Mouse (Mus musculus) embryo, embryonic 11 days (tissue): ENCODE data around the gene Rbm47.
A peak's percentile ranks its signal among the peaks of the same experiment; 100 is the strongest.

Experiments
- DNase-seq: peaks from one replicate; pipeline ENCODE4 v3.0.0-alpha.2; 2015

The Rbm47 gene

DNA sequence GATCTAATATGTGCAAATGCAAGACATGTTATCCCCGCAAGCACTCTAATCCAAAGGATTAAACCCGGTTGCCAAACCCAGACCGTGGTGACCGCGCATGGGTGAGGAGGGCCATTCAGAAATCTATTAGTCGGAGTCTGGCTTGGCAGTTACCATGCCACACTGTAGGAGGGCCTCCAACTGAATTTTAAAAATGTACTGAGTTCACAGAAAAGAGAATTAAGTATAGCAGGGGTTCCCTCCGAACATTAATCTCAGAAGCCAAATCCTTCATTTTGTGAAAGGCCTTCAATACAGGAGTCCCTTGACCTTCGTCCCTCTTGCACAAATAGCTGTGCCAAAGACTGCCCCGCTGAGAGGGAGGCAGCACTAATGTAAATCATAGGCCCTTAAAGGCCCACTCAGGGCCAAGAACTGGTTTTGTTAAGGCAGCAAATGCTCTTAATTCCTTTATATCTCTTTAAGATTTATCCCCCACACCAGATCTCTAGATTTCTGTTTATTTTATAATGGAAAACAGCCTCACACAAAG is 16.4 kb downstream of the Rbm47 start:
- no peak for DNase-seq

DNA sequence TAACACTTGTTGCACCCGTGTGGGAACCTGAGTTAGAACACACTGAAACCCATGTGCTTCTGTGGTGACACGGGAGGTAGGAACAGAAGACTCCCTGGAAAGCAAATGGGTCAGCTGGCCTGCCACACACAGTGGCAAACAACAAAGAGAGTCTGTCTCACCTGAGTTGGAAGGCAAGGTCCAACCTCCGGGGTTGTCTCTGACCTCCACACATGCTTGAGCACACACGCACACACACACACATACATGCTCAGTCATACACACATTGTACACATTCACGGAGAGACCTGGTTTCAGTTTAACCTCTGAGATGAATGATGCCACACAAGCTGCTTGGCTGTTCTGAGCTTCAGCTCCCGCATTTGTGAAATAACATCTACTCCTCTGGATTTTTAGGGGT is 18.3 kb downstream of the Rbm47 start:
- no peak for DNase-seq

DNA sequence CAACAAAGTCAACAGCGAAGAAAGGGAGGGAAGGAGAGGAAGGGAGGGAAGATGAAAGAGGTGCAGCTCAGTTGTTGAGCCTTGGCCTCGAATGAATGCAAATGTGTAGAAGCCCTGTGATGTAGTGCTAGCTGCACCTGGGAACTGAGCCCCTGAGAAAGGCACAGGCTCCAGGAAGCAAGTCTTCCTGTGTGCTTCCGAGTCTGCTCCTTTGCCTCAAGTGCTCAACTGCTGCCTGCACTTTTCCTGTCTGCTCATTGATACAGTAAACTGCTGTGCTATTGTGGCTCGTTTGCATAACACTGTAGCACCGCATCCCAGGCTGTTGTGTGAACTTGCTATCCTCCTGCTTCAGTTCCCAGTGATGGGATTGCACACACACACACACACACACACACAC is 19.4 kb downstream of the Rbm47 start:
- DNase-seq, result no peak

DNA sequence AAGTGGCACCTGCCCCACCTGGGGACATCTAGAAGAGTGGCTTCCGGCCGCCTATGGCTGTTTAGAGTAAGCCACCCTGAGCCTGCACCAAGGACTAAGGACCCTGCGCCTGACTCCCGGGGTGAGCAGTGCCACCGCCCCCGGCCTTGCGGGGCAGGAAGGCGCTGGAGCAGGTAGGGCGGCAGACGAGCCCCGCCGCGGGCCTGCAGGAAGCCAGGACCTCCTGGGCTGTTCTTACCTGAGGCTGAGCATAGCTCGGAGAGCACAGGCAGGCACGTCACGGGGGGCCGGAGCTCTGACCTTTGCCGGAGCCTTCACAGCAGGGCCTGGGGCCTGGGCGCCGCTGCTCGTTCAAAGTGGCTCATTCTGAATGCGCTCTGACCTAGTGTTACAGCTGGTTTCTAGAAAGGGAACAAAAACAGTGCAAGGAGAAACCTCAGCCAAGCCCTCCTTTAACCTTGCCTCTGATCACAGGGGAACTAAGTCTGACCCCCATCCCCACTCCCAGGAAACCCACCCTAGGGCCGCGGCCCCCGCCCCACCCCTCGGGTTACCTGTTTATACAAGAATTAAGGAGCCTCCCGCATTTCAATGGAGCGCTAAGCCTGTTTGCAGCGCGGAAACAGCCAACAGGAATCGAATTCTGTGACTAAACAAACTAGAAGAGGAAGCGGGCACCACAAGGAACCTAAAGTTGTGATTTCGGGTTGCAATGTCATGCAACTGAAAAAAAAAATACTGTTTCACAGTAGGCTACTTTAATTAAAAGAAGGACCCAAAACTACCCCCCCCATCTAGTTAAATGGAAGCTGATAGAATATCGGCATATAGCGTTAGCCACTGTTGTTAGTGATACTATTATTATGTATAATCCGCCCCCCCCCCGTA is 21.4 kb downstream of the Rbm47 start:
- DNase-seq, result peak; percentile 56

DNA sequence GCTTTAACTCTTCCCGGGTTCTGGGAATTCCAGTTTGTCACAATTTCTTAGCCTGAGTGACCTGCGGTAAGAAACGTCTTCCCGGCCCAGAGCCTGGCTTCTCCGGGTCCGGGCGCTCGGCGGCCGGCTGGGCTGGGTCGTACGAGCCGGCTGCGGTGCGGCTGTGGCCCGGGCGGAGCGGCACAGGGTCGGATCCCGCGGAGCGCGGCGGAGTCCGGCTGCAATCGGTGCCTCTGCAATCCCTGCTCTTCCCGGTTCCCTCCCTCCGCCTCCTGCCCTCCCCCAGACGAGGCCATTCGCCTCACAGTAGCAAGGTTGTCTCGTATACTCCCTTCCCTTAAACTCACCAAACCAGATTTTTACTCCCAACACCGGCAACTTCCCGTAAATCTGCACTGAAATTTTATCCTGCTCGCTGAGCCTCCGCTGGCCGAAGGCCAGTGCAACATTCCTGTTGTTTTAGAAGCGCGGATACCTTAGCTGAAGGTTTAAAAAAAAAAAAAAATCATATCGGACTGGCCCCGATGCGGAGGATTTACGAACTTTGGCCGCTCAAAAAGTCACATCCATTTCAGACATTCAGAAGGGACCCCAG is 22.1 kb downstream of the Rbm47 start:
- peak; percentile 70 for DNase-seq

DNA sequence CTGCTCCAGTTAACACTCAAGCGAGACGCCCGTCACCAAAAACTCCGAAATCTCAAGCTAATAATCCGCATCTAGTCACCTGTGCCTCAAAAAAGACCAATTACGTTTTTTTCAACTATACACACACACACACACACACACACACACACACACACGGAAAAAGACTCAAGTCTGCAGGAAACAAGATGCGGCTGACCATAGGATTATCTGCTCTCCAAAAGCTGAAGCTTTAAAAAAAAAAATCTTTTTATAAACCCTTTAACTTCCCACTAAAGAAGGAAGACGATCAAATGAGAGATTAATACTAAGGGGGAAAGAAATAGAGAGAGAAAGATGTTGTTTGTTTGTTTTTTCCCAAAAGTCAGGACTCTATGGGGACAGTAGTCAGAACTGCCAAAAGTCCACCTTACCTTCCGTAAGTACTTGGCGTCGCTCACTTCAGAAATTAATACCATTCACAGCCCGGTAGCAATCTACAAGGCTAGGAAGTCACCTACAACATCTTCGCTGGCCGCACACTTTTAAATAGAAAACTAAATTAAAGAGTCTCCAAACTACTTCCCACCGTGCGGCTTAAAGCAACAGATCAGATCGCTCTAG is 22.7 kb downstream of the Rbm47 start:
- DNase-seq, result peak; percentile 44

DNA sequence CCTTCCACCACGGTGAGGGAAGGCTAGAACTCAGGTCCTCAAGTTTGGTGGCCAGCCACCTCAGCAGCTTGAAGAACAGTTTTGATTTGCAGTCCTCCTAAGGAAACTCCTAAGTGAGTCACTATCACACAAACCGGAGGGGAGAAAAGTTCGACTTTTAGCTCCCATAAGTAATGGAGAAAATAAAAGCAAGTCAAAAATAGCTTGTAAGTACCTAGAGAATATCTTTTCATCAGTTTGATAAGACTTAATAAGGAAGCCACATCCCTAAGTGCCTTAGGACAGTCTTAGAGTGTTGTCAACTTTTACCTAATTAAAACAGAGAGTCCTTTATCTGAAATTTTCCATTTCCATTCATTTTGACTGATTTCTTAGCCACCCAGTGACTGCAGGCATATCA is 23.3 kb downstream of the Rbm47 start:
- DNase-seq, result no peak

DNA sequence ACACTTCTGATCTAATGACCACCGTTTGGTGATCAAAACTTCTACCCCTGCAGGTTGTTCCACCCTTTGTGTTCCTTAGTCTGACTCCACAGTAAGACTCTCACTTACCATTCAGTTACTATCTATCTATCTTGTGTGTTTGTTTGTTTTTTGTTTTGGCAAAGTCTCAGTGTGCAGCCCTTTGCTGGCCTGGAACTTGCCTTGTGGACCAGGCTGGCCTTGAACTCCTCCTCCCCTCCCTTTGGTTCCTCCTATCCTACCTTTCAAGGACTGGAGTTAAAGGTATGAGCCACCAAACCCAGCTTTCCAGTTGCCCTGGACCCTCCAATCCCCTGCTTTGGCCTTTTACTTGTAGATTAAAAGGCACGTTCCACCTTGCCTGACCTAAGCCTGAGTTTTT is 23.8 kb downstream of the Rbm47 start:
- DNase-seq, result no peak

DNA sequence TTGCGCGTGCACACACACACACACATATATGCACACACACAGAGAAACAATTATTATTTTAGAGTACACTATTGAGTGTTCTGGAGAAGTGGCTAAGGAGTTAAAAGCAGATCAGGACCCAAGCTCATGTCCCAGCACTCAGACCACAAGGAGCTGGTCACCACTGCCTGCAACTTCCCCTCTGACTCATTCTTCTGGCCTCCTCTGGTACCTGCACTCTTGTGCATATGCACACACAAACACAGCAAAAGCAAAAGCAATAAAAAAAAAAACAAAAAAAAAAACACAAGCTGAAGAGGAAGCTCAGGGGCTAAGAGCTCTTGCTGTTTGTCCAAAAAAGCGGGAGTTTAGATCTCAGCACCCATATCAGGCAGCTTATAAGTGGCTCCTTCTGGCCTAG is 25.6 kb downstream of the Rbm47 start:
- DNase-seq, result no peak

DNA sequence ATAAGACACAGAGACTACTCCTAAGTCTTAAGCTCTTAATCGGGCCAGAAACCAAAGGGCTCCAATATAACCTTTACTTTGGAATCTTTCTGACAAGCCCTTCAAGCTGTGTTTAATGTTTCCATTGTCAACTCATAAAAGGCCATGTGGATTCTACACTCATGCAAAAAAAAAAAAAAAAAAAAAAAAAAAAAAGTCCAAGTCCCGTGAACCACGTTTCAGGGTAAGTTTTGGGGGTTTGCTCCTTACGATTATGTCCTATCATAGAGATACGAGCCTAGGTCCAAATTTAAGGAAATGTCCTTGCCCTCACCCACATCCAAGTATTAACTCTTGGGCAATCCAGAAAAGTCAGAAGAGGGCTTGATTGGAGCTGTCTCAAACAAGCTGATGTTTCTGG is 27.3 kb downstream of the Rbm47 start:
- no peak for DNase-seq

DNA sequence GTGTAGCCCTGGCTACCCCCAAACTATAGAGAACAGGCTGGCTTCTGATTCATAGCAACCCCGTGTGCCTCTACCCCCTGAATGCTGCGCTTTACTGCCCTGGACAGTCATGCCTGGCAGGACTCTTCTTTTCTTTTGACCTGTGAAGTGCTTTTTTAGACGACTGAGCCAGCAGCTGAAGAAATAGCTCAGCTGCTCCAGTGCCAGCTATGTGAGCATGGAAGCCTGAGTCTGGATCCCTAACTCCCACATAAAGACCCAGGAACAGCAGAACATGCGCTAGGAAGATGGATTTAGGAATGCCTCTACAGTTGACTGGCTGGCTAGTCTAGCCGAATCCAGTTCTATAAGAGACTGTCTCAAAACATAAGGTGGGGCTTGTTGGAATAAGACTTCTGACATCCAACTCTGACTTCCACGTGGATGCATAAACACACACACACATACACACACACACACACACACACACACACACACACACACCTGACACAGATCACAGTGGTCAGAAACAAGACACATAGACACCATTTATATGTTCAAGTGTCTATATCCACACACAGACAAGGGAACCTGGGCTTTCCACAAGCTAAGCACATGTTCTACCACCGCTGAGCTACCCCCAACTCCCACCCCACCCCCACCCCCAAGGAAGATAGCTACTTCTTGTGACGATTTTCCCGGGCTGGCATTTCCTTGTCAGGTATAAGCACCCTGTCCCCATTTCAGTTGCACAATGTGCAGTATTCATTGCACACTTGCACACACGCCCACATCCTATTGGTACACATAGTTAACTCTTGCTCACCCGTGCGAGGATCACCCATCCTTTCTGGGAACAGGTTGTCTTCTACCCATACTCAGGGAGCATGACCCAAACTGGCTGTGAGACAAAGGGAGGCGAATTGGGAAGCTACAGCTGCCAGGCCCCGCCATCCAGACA is 29.6 kb downstream of the Rbm47 start:
- DNase-seq, result no peak

DNA sequence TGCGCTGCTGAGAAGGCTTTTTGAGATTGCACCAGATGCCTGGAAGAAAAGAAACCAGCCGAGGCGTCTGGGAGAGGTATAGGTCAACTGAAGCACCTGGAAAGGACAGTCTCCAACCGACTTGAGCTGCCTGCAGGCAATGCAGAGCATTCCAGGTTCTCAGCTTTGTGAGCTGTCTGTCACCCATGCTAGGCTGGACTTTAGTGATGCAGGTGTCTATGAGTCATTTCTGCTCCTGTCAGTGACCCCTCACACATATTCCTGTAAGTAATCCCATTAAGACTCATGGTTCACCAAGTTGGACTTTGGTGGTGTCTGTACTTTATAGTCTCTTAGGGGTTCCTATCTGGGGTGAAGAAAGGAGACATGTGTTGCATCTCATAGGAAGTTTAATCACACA is 31.4 kb downstream of the Rbm47 start:
- no peak for DNase-seq

DNA sequence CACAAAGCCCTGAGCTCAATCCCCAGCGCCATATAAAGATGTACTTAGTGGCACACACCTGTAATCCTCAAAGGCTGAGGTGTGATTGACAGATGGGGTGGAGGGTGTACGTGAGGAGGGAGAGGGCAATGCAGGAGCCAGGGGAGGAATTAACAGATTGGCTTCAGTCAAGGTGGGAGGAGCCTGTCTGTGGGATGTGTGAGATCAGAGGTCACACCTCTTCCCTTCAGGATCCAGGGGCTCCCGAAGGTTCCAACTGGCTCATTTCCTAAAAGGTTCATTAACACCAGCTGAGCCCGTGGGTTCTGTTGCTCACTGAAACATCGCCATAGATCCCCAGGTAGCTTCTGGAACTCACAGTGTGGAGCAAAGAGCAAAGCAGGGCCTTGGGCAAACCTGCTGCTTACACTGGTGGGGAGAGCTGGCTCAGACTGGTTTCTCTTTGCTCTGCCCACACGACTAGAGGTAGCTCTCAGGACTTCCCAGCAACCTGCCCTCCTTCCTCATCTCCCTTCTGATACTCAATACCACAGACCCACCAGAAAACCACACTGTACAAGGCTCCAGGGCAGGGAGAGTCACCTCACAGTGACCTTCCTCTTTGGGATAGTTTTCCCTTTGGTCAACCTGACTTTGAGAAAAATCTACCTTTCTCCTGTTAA is 33.2 kb downstream of the Rbm47 start:
- no peak for DNase-seq

DNA sequence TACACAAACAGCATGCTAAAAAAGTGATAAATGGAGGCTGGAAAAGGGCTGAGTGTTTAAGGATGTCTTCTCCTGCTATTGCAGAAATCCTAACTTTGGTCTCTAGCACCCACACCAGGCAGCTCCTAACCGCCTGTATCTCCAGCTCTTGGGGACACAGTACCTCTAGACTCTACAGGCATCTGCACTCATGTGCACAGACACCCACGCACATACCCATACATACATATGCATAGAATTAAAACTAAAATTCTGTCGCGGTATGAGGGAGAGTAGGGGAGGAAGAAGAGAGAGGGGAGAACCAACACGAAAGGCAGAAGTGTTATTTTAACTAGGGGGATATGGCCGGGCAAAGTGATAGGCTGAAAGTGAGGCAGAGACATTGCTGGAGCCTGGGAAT is 33.7 kb downstream of the Rbm47 start:
- DNase-seq, result no peak

DNA sequence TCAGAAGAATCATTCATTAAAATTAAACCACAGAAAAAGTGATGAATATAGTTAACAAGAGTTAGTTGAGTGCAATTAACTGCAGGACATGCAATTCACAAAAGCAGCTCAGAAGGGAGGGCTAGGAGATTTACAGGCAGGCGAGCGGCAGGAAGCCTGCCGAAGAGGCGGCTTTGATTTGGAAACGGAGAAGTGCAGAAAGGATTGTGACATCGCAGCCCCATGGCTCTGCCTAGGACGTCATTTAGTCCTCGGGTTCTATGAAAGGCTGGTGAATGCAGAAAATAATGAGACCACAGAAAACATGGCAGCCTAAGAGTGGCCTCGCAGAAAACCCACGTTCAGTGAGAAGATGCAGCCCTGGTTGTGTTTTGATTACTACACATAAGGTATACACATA is 34.3 kb downstream of the Rbm47 start:
- no peak for DNase-seq

DNA sequence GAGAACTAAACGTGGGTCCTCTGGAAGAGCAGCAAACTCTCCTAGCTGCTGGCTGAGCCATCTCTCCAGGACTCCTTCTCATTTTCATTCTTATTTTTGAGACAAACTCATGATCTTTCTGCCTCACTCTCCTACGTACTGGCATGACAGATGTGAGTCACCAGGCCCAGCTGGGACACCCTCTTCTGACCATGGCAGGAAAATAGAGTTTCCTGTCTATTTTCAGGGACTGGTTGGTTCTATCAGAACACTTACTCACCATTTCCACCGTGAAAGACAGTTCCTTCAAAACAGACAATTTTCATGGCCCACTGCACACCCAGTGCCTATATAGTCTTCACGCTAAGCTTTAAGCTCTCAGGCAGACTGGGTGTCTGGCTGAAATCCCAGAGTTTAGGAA is 35.7 kb downstream of the Rbm47 start:
- DNase-seq, result no peak

DNA sequence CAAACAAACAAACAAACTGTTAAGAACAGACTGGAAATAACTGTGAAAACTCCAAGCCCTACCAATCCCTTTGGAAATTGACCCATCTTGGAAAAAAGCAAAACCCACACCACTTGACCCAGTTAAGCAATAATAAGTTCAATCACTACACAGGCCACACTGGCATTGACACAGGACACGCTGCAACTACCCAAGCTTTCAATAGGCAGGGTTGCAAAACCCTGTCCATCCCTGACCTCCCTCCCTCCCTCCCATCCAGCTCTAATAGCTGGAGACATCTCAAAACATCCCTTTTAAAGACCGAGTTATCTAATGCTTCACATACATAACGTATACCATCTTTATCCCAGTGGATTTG is 37.1 kb downstream of the Rbm47 start:
- no peak for DNase-seq

DNA sequence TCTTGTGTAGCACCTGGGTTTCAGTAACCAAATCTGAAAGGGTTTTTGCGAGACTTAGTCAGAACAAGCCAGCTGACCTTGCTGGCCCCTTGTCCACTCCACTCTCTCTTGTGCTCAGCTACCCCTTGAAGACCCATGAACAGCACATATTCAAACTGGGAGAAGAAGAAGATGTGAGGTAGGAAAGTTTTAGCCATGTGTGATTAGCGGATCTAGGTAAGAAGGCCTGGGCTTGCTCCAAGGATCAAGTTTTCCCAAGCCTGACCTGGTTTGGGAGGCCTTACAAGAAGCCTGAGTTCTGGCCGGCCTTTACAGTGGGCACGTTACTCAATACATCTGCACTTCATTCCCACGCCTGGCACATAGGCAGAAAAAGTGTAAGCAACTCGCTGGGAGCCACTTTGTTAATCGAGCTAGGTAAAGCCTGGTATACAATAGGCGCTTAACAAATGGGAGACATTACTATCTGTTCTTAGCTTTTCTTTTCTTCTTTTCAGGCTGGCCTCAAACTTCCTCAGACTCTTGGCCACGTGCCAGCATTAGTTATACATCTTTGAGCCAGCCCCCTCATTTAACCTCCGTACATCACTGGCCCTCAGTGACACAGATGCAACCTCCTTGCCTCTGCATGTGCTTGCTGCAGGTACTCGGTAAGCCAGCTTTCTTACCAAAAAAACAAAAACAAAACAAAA is 37.6 kb downstream of the Rbm47 start:
- DNase-seq, result no peak

DNA sequence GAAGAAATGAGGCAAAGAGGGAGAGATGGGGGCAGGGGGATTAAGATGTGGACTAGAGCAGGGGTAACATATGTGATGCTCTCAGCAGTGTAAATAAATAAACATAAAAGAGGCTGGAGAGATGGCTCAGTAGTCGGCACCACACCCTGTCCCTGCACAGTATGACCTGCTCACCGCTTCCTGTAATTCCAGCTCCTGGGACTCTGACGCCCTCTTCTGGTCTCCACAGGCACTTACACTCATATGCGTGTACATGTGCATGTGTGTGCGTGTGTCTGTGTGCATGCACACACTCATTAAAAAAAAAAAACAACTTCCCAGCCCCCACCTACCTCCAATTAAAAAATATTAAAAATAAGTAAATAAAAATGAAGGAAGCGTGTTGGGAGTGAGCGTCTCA is 38.3 kb downstream of the Rbm47 start:
- DNase-seq, result no peak

DNA sequence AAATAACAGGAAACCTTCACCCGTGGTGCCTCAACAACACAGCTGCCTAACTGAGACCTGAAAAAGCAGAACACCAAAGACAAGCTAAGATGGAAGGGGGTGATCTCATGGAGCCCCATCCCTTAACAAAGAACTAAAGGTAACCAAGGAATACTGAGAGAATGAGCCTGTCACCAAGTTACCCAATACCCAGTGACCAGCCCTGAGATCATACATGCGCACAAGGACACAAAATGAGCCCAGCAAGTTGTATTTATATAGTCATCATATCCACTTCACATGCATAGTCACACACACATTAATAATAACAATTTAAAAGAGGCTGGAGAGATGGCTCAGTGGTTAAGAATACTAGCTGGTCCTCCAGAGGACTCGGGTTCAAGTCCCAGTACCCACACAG is 44.0 kb downstream of the Rbm47 start:
- DNase-seq, result no peak

DNA sequence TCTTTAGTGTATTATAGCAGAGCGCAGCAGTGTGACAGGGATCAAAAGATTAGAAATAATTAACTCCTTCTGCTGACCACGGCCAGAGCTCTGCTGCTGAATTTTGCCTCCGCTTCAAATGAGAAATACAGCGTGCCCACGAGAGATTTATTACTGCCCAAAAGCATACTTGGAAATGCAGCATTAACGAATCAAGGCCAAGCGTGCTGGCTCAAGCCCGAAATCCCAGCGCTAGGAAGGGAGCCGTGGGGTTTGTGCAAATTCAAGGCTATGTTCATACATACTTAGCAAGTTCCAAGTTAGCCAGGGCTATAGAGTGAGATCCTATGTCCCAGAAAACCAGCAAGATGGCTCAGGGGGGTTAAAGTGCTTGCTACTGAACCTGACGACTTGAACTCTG is 47.5 kb downstream of the Rbm47 start:
- no peak for DNase-seq

DNA sequence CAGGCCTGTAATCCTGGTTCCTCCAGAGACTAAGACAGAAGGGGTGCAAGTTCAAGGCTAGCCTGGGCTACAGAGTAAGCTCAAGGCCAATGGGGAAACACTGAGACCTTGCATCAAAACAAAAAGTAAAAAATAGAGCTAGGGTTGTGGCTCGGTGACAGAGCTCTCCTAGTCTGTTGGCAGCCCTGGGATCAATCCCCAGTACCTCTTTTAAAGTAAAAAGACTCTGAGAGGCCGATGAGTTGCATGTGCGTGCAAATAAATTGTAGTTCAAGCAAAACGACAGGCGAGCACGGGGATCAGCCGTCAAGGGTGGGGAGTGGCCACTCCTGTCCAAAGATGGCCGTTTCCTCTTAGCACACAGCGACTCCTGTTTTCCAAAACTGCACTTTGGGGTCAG is 48.0 kb downstream of the Rbm47 start:
- DNase-seq, result peak; percentile 21
